Mouse (Mus musculus) embryonic facial prominence, embryonic 10.5 days (tissue): Measurements from ENCODE around the gene Ywhae. TPM values are rescaled to one million over a fixed set of nuclear protein-coding genes. Genes with fewer than 3 reads are reported as not detected.
"Not testable (repeated sequence)": the region's sequence is repeated elsewhere in the genome, so short reads cannot be mapped to it uniquely, and the experiment has no call there.

ENCODE experiments used
- DNase-seq: peaks from one replicate; pipeline ENCODE4 v3.0.0-alpha.2; 2017; ENCODE audit warnings: low spot score
- H3K27ac ChIP-seq: fragments of 300-500 bp; sonication (generic); replicated peaks from 2 replicates; pipeline ENCODE4 v1.5.1; 2016; ENCODE audit warnings: mild to moderate bottlenecking
- H3K27me3 ChIP-seq: fragments of 300-500 bp; sonication (generic); replicated peaks from 2 replicates; pipeline ENCODE4 v1.6.1; 2016; ENCODE audit warnings: low read depth, mild to moderate bottlenecking; ENCODE audit not compliant: poor library complexity, severe bottlenecking
- H3K36me3 ChIP-seq: fragments of 300-500 bp; sonication (generic); replicated peaks from 2 replicates; pipeline ENCODE4 v1.6.1; 2016; ENCODE audit warnings: mild to moderate bottlenecking, moderate library complexity
- H3K4me1 ChIP-seq: fragments of 300-500 bp; sonication (generic); 2 replicates; pipeline ENCODE4 v1.6.1; 2016
- H3K4me3 ChIP-seq: fragments of 300-500 bp; sonication (generic); 2 replicates; pipeline ENCODE4 v1.5.1; 2016; ENCODE audit warnings: mild to moderate bottlenecking, moderate library complexity
- H3K9me3 ChIP-seq: fragments of 300-500 bp; sonication (generic); 2 replicates; pipeline ENCODE4 v1.6.1; 2016; ENCODE audit warnings: mild to moderate bottlenecking
- WGBS: fragments of 180-500 bp; shearing (Covaris S2); methylation state at CpG from one replicate; pipeline ENCODE4 v1.1.7; 2016; 5-methylcytosine and 5-hydroxymethylcytosine counted together
- polyA plus RNA-seq: library from polyadenylated mRNA; unstranded; fragments of >200 nt; fragmentation: Nextera tagmentation; extraction: Ambion mirVana; gene quantifications from 2 replicates; pipeline ENCODE4 v1.2.1, GENCODE M21; 2016

Gene Ywhae
- 1,280 and 1,286 TPM in 2 replicates for polyA plus RNA-seq

- peak within 1 kb of the TSS; percentile 99 for H3K4me3 ChIP-seq
- no peaks in the 10 kb centered on the region for H3K27me3 ChIP-seq
- 1% methylated on average over 76 of the region's 76 CpGs for WGBS
- peak; percentile 98 for DNase-seq
- H3K36me3 ChIP-seq, result peaks cover 16% of the 10 kb centered on the region
- no peaks in the 10 kb centered on the region for H3K9me3 ChIP-seq
- H3K4me1 ChIP-seq, result peaks cover 49% of the 10 kb centered on the region
- H3K27ac ChIP-seq, result peak within 1 kb of the TSS; percentile 100
Observed at GRCm38 (mm10) chr11:75732434-75733226, at the start of gene Ywhae. Gene Ywhae (plus strand): TSS chr11:75732869.

GRCm38 (mm10) chr11:75684462-75684861 lies 48.2 kb upstream of the Ywhae start:
- no peak overlapping the region for H3K27ac ChIP-seq
- WGBS, result 95% methylated on average over 5 of the region's 5 CpGs
- H3K4me3 ChIP-seq, result no peak overlapping the region
- DNase-seq, result no peak
- H3K9me3 ChIP-seq, result no peaks in the 10 kb centered on the region
- H3K4me1 ChIP-seq, result peaks cover 14% of the 10 kb centered on the region
- no peaks in the 10 kb centered on the region for H3K27me3 ChIP-seq
- peaks cover 58% of the 10 kb centered on the region for H3K36me3 ChIP-seq

- no peaks in the 10 kb centered on the region for H3K9me3 ChIP-seq
- no peak overlapping the region for H3K4me3 ChIP-seq
- WGBS, result 75% methylated on average over 2 of the region's 2 CpGs
- H3K27ac ChIP-seq, result no peak overlapping the region
- no peaks in the 10 kb centered on the region for H3K27me3 ChIP-seq
- H3K4me1 ChIP-seq, result peaks cover 13% of the 10 kb centered on the region
- DNase-seq, result no peak
- peaks cover 63% of the 10 kb centered on the region for H3K36me3 ChIP-seq
Observed at GRCm38 (mm10) chr11:75684956-75685355, 47.7 kb upstream of the Ywhae start.

GRCm38 (mm10) chr11:75687343-75687993 lies 45.2 kb upstream of the Ywhae start:
- H3K4me3 ChIP-seq, result no peak overlapping the region
- DNase-seq, result no peak
- WGBS, result 85% methylated on average over 2 of the region's 2 CpGs
- no peaks in the 10 kb centered on the region for H3K4me1 ChIP-seq
- H3K27me3 ChIP-seq, result no peaks in the 10 kb centered on the region
- H3K36me3 ChIP-seq, result peaks cover 77% of the 10 kb centered on the region
- no peaks in the 10 kb centered on the region for H3K9me3 ChIP-seq
- no peak overlapping the region for H3K27ac ChIP-seq

- H3K4me3 ChIP-seq, result no peak overlapping the region
- 91% methylated on average over 2 of the region's 2 CpGs for WGBS
- no peaks in the 10 kb centered on the region for H3K9me3 ChIP-seq
- no peaks in the 10 kb centered on the region for H3K4me1 ChIP-seq
- H3K27me3 ChIP-seq, result no peaks in the 10 kb centered on the region
- no peak overlapping the region for H3K27ac ChIP-seq
- no peak for DNase-seq
- H3K36me3 ChIP-seq, result peaks cover 77% of the 10 kb centered on the region
Observed at GRCm38 (mm10) chr11:75688132-75688531, 44.5 kb upstream of the Ywhae start.

GRCm38 (mm10) chr11:75689977-75690376 lies 42.7 kb upstream of the Ywhae start:
- WGBS, result 91% methylated on average over 1 of the region's 1 CpGs
- H3K4me3 ChIP-seq, result no peak overlapping the region
- H3K27ac ChIP-seq, result no peak overlapping the region
- H3K27me3 ChIP-seq, result no peaks in the 10 kb centered on the region
- no peaks in the 10 kb centered on the region for H3K9me3 ChIP-seq
- H3K4me1 ChIP-seq, result no peaks in the 10 kb centered on the region
- DNase-seq, result no peak
- H3K36me3 ChIP-seq, result peaks cover 77% of the 10 kb centered on the region

GRCm38 (mm10) chr11:75691047-75691446 lies 41.6 kb upstream of the Ywhae start:
- Histone ChIP-seq H3K27me3 (no peaks in the 10 kb centered on the region), H3K27ac (no peak overlapping the region), H3K9me3 (no peaks in the 10 kb centered on the region), H3K36me3 (peaks cover 78% of the 10 kb centered on the region), H3K4me1 (no peaks in the 10 kb centered on the region), H3K4me3 (no peak overlapping the region)
- DNase-seq, result no peak

- Histone ChIP-seq H3K9me3 (no peaks in the 10 kb centered on the region), H3K27me3 (no peaks in the 10 kb centered on the region), H3K36me3 (peaks cover 97% of the 10 kb centered on the region), H3K4me1 (no peaks in the 10 kb centered on the region), H3K27ac (no peak overlapping the region), H3K4me3 (no peak overlapping the region)
- no peak for DNase-seq
- WGBS, result 95% methylated on average over 5 of the region's 5 CpGs
Observed at GRCm38 (mm10) chr11:75693570-75693969, 39.1 kb upstream of the Ywhae start.

- H3K27me3 ChIP-seq, H3K9me3 ChIP-seq, H3K4me1 ChIP-seq, H3K4me3 ChIP-seq, H3K27ac ChIP-seq, DNase-seq: not testable (repeated sequence)
- H3K36me3 ChIP-seq, result peaks cover 95% of the 10 kb centered on the region
- 92% methylated on average over 3 of the region's 3 CpGs for WGBS
Observed at GRCm38 (mm10) chr11:75697464-75697863, 35.2 kb upstream of the Ywhae start.

- Histone ChIP-seq H3K27ac (no peak overlapping the region), H3K36me3 (peaks cover 94% of the 10 kb centered on the region), H3K27me3 (no peaks in the 10 kb centered on the region), H3K4me1 (no peaks in the 10 kb centered on the region), H3K9me3 (no peaks in the 10 kb centered on the region; the same call in 1 of the 2 replicates), H3K4me3 (no peak overlapping the region)
- no peak for DNase-seq
- 96% methylated on average over 5 of the region's 5 CpGs for WGBS
Observed at GRCm38 (mm10) chr11:75700557-75700956, 32.1 kb upstream of the Ywhae start.

GRCm38 (mm10) chr11:75702761-75703160 lies 29.9 kb upstream of the Ywhae start:
- Histone ChIP-seq H3K9me3 (no peaks in the 10 kb centered on the region; the same call in 1 of the 2 replicates), H3K27ac (no peak overlapping the region), H3K27me3 (no peaks in the 10 kb centered on the region), H3K36me3 (peaks cover 91% of the 10 kb centered on the region), H3K4me3 (no peak overlapping the region), H3K4me1 (no peaks in the 10 kb centered on the region)
- 93% methylated on average over 6 of the region's 6 CpGs for WGBS
- DNase-seq, result no peak

GRCm38 (mm10) chr11:75703748-75704147 lies 28.9 kb upstream of the Ywhae start:
- no peaks in the 10 kb centered on the region for H3K27me3 ChIP-seq
- no peak overlapping the region for H3K4me3 ChIP-seq
- no peaks in the 10 kb centered on the region for H3K4me1 ChIP-seq
- H3K36me3 ChIP-seq, result peaks cover 88% of the 10 kb centered on the region
- H3K9me3 ChIP-seq, result no peaks in the 10 kb centered on the region; the same call in 1 of the 2 replicates
- H3K27ac ChIP-seq, result no peak overlapping the region
- no peak for DNase-seq
- 95% methylated on average over 2 of the region's 2 CpGs for WGBS

GRCm38 (mm10) chr11:75713949-75714348 lies 18.7 kb upstream of the Ywhae start:
- Histone ChIP-seq H3K4me1 (no peaks in the 10 kb centered on the region), H3K27ac (no peak overlapping the region), H3K4me3 (no peak overlapping the region), H3K9me3 (no peaks in the 10 kb centered on the region), H3K36me3 (no peaks in the 10 kb centered on the region), H3K27me3 (no peaks in the 10 kb centered on the region)
- WGBS, result 83% methylated on average over 1 of the region's 1 CpGs
- DNase-seq, result no peak
